Mouse (Mus musculus): ENCODE results near the gene Actn4.

GRCm38 (mm10) chr7:28977556-28977955 lies 15.4 kb upstream of the Actn4 start:
- TF ChIP-seq CTCF (IDR thresholded peaks at IDR 0.05; ENCODE audit: low read depth) (no peak), EP300 (optimal IDR thresholded peaks at IDR 0.05) (no peak)
